Mouse (Mus musculus) midbrain, postnatal 0 days (tissue): ENCODE data around the gene Inava. TPM values are rescaled to one million over a fixed set of nuclear protein-coding genes. Genes with fewer than 3 reads are reported as not detected.
A peak's percentile ranks its signal among the peaks of the same experiment; 100 is the strongest.

Source experiments
- ATAC-seq: fragments of 200-750 bp; cut with Nextera tagmentation; 2 replicates; pipeline ENCODE4 v1.8.0; 2017; ENCODE audit warnings: moderate number of reproducible peaks, mild to moderate bottlenecking, moderate TSS enrichment, moderate library complexity; ENCODE audit not compliant: low FRiP score
- DNase-seq: peaks from one replicate; pipeline ENCODE4 v3.0.0-alpha.2; 2015; ENCODE audit warnings: low spot score
- H3K27ac ChIP-seq: fragments of 300-500 bp; sonication (generic); 2 replicates; pipeline ENCODE4 v1.5.1; 2014; ENCODE audit warnings: low read depth, mild to moderate bottlenecking, low read length, mixed read lengths
- H3K27me3 ChIP-seq: fragments of 300-500 bp; sonication (generic); 2 replicates; pipeline ENCODE4 v1.6.1; 2014; ENCODE audit warnings: low read length, control low read depth, mixed read lengths; ENCODE audit not compliant: insufficient read depth
- H3K36me3 ChIP-seq: fragments of 300-500 bp; sonication (generic); 2 replicates; pipeline ENCODE4 v1.6.1; 2014; ENCODE audit warnings: low read length, control low read depth, mixed read lengths; ENCODE audit not compliant: insufficient read depth
- H3K4me1 ChIP-seq: fragments of 300-500 bp; sonication (generic); 2 replicates; pipeline ENCODE4 v1.6.1; 2014; ENCODE audit warnings: mild to moderate bottlenecking, control low read depth, antibody characterized with exemption, low read length, mixed read lengths; ENCODE audit not compliant: insufficient read depth
- H3K4me2 ChIP-seq: fragments of 300-500 bp; sonication (generic); 2 replicates; pipeline ENCODE4 v1.6.1; 2014; ENCODE audit warnings: low read depth, mild to moderate bottlenecking, low read length, mixed read lengths; ENCODE audit not compliant: poor library complexity, severe bottlenecking
- H3K4me3 ChIP-seq: fragments of 300-500 bp; sonication (generic); 2 replicates; pipeline ENCODE4 v1.5.1; 2014; ENCODE audit warnings: low read depth, mild to moderate bottlenecking, low read length, moderate library complexity
- H3K9ac ChIP-seq: fragments of 300-500 bp; sonication (generic); replicated peaks from 2 replicates; pipeline ENCODE4 v1.6.1; 2014; ENCODE audit warnings: mild to moderate bottlenecking, low read length, moderate library complexity, mixed read lengths; ENCODE audit not compliant: poor library complexity, severe bottlenecking
- H3K9me3 ChIP-seq: fragments of 300-500 bp; sonication (generic); 2 replicates; pipeline ENCODE4 v1.6.1; 2016; ENCODE audit warnings: low read length, control low read depth
- CTCF ChIP-seq: IDR thresholded peaks from 2 replicates; pipeline ENCODE4 v1.5.1; 2016; ENCODE audit warnings: antibody characterized with exemption, mild to moderate bottlenecking
- WGBS: fragments of 180-500 bp; shearing (Covaris S2); extraction: QIAGEN DNeasy Blood & Tissue Kit; methylation state at CpG from one replicate; pipeline ENCODE4 v1.1.7; 2014; 5-methylcytosine and 5-hydroxymethylcytosine counted together
- polyA plus RNA-seq: library from polyadenylated mRNA; unstranded; fragments of >200 nt; fragmentation: Nextera tagmentation; extraction: Ambion mirVana; gene quantifications from 2 replicates; pipeline ENCODE4 v1.2.1, GENCODE M21; 2015
- total RNA-seq: library from RNA; depleted of rRNA; stranded (reverse); fragments of >200 nt; gene quantifications from 2 replicates; pipeline ENCODE4 v1.2.3, GENCODE M21; 2014; rRNA removed

Inava gene
- total and polyA plus RNA-seq, 2 experiments from 2014 or later, result 2.2 to 5.2 TPM

GRCm38 (mm10) chr1:136165436-136165835 is 68.6 kb downstream of the Inava start:
- Histone ChIP-seq H3K9ac (no peak overlapping the region), H3K4me3 (no peak overlapping the region), H3K27me3 (no peaks in the 10 kb centered on the region), H3K27ac (no peak overlapping the region), H3K9me3 (no peaks in the 10 kb centered on the region), H3K4me2 (no peak overlapping the region), H3K4me1 (no peaks in the 10 kb centered on the region), H3K36me3 (peaks cover 84% of the 10 kb centered on the region)
- WGBS, result 21% methylated on average over 2 of the region's 2 CpGs
- no peak for TF ChIP-seq CTCF
- ATAC-seq, result peak; percentile 26; the same call in 1 of the 2 replicates
- peak; percentile 44 for DNase-seq

Other genes with a start within 250 kb of the Inava start
- 0.22 TPM in 1 of 2 replicates, not detected in the other for gene Igfn1, start 227.9 kb downstream of the Inava start, total RNA-seq
- gene Igfn1, start 227.9 kb downstream of the Inava start, polyA plus RNA-seq, result not detected in 2 replicates
- gene Tmem9, start 226.1 kb downstream of the Inava start, total RNA-seq, result 110 and 119 TPM in 2 replicates
- 172 and 188 TPM in 2 replicates for gene Tmem9, start 226.1 kb downstream of the Inava start, polyA plus RNA-seq
- gene Ascl5, start 183.5 kb downstream of the Inava start, total RNA-seq, result 3.0 TPM in 1 of 2 replicates, not detected in the other
- gene Ascl5, start 183.5 kb downstream of the Inava start, polyA plus RNA-seq, result 0.30 TPM in 1 of 2 replicates, not detected in the other
- 0.42 and 0.71 TPM in 2 replicates for gene Cacna1s, start 181.5 kb downstream of the Inava start, total RNA-seq
- 0.57 and 0.59 TPM in 2 replicates for gene Cacna1s, start 181.5 kb downstream of the Inava start, polyA plus RNA-seq
- 156 and 160 TPM in 2 replicates for gene Kif21b, start 102.9 kb downstream of the Inava start, total RNA-seq
- gene Kif21b, start 102.9 kb downstream of the Inava start, polyA plus RNA-seq, result 28.1 and 32.1 TPM in 2 replicates
- 0.27 TPM in 1 of 2 replicates, not detected in the other for gene Mroh3, start 21.4 kb downstream of the Inava start, total RNA-seq
- gene Mroh3, start 21.4 kb downstream of the Inava start, polyA plus RNA-seq, result not detected in 2 replicates
- 1.3 and 2.8 TPM in 2 replicates for gene Gpr25, start 26.6 kb upstream of the Inava start, total RNA-seq
- gene Gpr25, start 26.6 kb upstream of the Inava start, polyA plus RNA-seq, result 1.7 and 2.1 TPM in 2 replicates
- 137 and 143 TPM in 2 replicates for gene Camsap2, start 111.8 kb upstream of the Inava start, total RNA-seq
- 19.0 and 21.9 TPM in 2 replicates for gene Camsap2, start 111.8 kb upstream of the Inava start, polyA plus RNA-seq
- 12.4 and 17.5 TPM in 2 replicates for gene Ddx59, start 181.0 kb upstream of the Inava start, total RNA-seq
- gene Ddx59, start 181.0 kb upstream of the Inava start, polyA plus RNA-seq, result 15.3 and 17.0 TPM in 2 replicates
- 0.71 and 1.0 TPM in 2 replicates for gene Kif14, start 232.1 kb upstream of the Inava start, total RNA-seq
- 0.28 and 0.72 TPM in 2 replicates for gene Kif14, start 232.1 kb upstream of the Inava start, polyA plus RNA-seq